Mouse (Mus musculus): ENCODE data around the gene Efna4. TPM values are rescaled to one million over a fixed set of nuclear protein-coding genes. Genes with fewer than 3 reads are reported as not detected.

The Efna4 gene
- polyA plus RNA-seq, 1 experiment from 2014 or later = 1.0 TPM

GRCm38 (mm10) chr3:89379388-89380131 lies 41.7 kb upstream of the Efna4 start:
- Histone ChIP-seq H3K4me1 (replicated peaks) (peaks cover 18% of the 10 kb centered on the region), H3K27me3 (no peaks in the 10 kb centered on the region), H3K9ac (no peak overlapping the region), H3K27ac (no peak overlapping the region), H3K9me3 (replicated peaks) (no peaks in the 10 kb centered on the region), H3K36me3 (peaks cover 20% of the 10 kb centered on the region), H3K4me2 (no peak overlapping the region), H3K4me3 (replicated peaks) (no peak overlapping the region)
- DNase-seq (no peak), ATAC-seq (ENCODE audit: low read depth) (no peak)
- WGBS (ENCODE audit: insufficient replicate concordance) = 77% methylated on average over 31 of the region's 31 CpGs

GRCm38 (mm10) chr3:89378394-89379067 lies 40.7 kb upstream of the Efna4 start:
- Histone ChIP-seq H3K9me3 (replicated peaks) (no peaks in the 10 kb centered on the region), H3K9ac (peak overlapping the region; percentile 54), H3K27me3 (no peaks in the 10 kb centered on the region), H3K27ac (no peak overlapping the region; the same call in 1 of the 2 replicates), H3K36me3 (peaks cover 20% of the 10 kb centered on the region), H3K4me2 (peak overlapping the region; percentile 66), H3K4me1 (replicated peaks) (peaks cover 26% of the 10 kb centered on the region), H3K4me3 (replicated peaks) (peak overlapping the region; percentile 45)
- DNase-seq = peak; percentile 46
- peak; percentile 72 for ATAC-seq (ENCODE audit: low read depth)
- WGBS (ENCODE audit: insufficient replicate concordance) = 6% methylated on average over 24 of the region's 29 CpGs

- DNase-seq (no peak), ATAC-seq (ENCODE audit: low read depth) (no peak)
- no peak overlapping the region for H3K9ac ChIP-seq
- H3K9me3 ChIP-seq (replicated peaks) = no peaks in the 10 kb centered on the region
- H3K4me3 ChIP-seq (replicated peaks) = no peak overlapping the region
- no peaks in the 10 kb centered on the region for H3K27me3 ChIP-seq
- H3K27ac ChIP-seq = no peak overlapping the region
- H3K4me1 ChIP-seq (replicated peaks) = peaks cover 32% of the 10 kb centered on the region
- H3K36me3 ChIP-seq = peaks cover 20% of the 10 kb centered on the region
- peak overlapping the region; percentile 66; the same call in 1 of the 2 replicates for H3K4me2 ChIP-seq
- WGBS (ENCODE audit: insufficient replicate concordance) = 69% methylated on average over 4 of the region's 4 CpGs
These were observed 40.0 kb upstream of the Efna4 start for GRCm38 (mm10) chr3:89377831-89378230.

GRCm38 (mm10) chr3:89373581-89374231 lies 35.9 kb upstream of the Efna4 start:
- ATAC-seq (ENCODE audit: low read depth) (no peak), DNase-seq (no peak)

GRCm38 (mm10) chr3:89367338-89367737 lies 29.5 kb upstream of the Efna4 start:
- no peak overlapping the region for H3K9ac ChIP-seq
- no peak for DNase-seq
- ATAC-seq (ENCODE audit: low read depth) = no peak
- 58% methylated on average over 11 of the region's 11 CpGs for WGBS (ENCODE audit: insufficient replicate concordance)
- H3K4me2 ChIP-seq = no peak overlapping the region
- H3K4me3 ChIP-seq (replicated peaks) = no peak overlapping the region
- no peaks in the 10 kb centered on the region for H3K36me3 ChIP-seq
- no peaks in the 10 kb centered on the region for H3K4me1 ChIP-seq (replicated peaks)
- no peak overlapping the region for H3K27ac ChIP-seq
- H3K9me3 ChIP-seq (replicated peaks) = no peaks in the 10 kb centered on the region
- no peaks in the 10 kb centered on the region for H3K27me3 ChIP-seq

More at GRCm38 (mm10) chr3:89373581-89374231, 35.9 kb upstream of the Efna4 start:
- WGBS (ENCODE audit: insufficient replicate concordance) = 27% methylated on average over 5 of the region's 5 CpGs
- Histone ChIP-seq H3K27me3 (no peaks in the 10 kb centered on the region), H3K4me1 (replicated peaks) (peaks cover 26% of the 10 kb centered on the region), H3K9me3 (replicated peaks) (no peaks in the 10 kb centered on the region), H3K4me2 (no peak overlapping the region), H3K9ac (no peak overlapping the region), H3K4me3 (replicated peaks) (no peak overlapping the region), H3K36me3 (no peaks in the 10 kb centered on the region), H3K27ac (no peak overlapping the region)

GRCm38 (mm10) chr3:89365486-89366414 lies 27.9 kb upstream of the Efna4 start:
- Histone ChIP-seq H3K4me1 (replicated peaks) (no peaks in the 10 kb centered on the region), H3K27me3 (no peaks in the 10 kb centered on the region), H3K36me3 (no peaks in the 10 kb centered on the region), H3K4me3 (replicated peaks) (no peak overlapping the region), H3K9ac (no peak overlapping the region), H3K27ac (no peak overlapping the region), H3K4me2 (no peak overlapping the region), H3K9me3 (replicated peaks) (no peaks in the 10 kb centered on the region)
- DNase-seq (no peak), ATAC-seq (ENCODE audit: low read depth) (no peak)
- WGBS (ENCODE audit: insufficient replicate concordance) = 58% methylated on average over 20 of the region's 20 CpGs

- no peaks in the 10 kb centered on the region for H3K36me3 ChIP-seq
- H3K4me2 ChIP-seq = no peak within 1 kb of the TSS
- no peak within 1 kb of the TSS for H3K4me3 ChIP-seq (replicated peaks)
- no peak within 1 kb of the TSS for H3K27ac ChIP-seq
- no peaks in the 10 kb centered on the region for H3K27me3 ChIP-seq
- 81% methylated on average over 11 of the region's 11 CpGs for WGBS (ENCODE audit: insufficient replicate concordance)
- H3K4me1 ChIP-seq (replicated peaks) = no peaks in the 10 kb centered on the region
- H3K9me3 ChIP-seq (replicated peaks) = no peaks in the 10 kb centered on the region
- H3K9ac ChIP-seq = no peak within 1 kb of the TSS
- DNase-seq (no peak), ATAC-seq (ENCODE audit: low read depth) (no peak)
These were observed 27.3 kb upstream of the Efna4 start, which contains the start of gene Dcst1 for GRCm38 (mm10) chr3:89365153-89365485. Gene Dcst1, minus strand, starts transcription at chr3:89365253.

- ATAC-seq (ENCODE audit: low read depth) (no peak), DNase-seq (no peak)
- Histone ChIP-seq H3K9me3 (replicated peaks) (no peaks in the 10 kb centered on the region), H3K27ac (no peak overlapping the region), H3K4me2 (no peak overlapping the region), H3K27me3 (no peaks in the 10 kb centered on the region), H3K4me1 (replicated peaks) (no peaks in the 10 kb centered on the region), H3K4me3 (replicated peaks) (no peak overlapping the region), H3K36me3 (no peaks in the 10 kb centered on the region), H3K9ac (no peak overlapping the region)
- 63% methylated on average over 8 of the region's 8 CpGs for WGBS (ENCODE audit: insufficient replicate concordance)
These were observed 26.8 kb upstream of the Efna4 start for GRCm38 (mm10) chr3:89364631-89365030.

- Histone ChIP-seq H3K9ac (no peak within 1 kb of the TSS), H3K4me1 (replicated peaks) (no peaks in the 10 kb centered on the region), H3K27me3 (peaks cover 8% of the 10 kb centered on the region; the same call in 1 of the 2 replicates), H3K4me2 (no peak within 1 kb of the TSS), H3K9me3 (replicated peaks) (no peaks in the 10 kb centered on the region), H3K36me3 (no peaks in the 10 kb centered on the region), H3K27ac (no peak within 1 kb of the TSS), H3K4me3 (replicated peaks) (no peak within 1 kb of the TSS)
- ATAC-seq (ENCODE audit: low read depth) = no peak
- no peak for DNase-seq
- WGBS (ENCODE audit: insufficient replicate concordance) = 72% methylated on average over 7 of the region's 7 CpGs
These were observed 23.8 kb upstream of the Efna4 start, which contains the start of gene Dcst2 for GRCm38 (mm10) chr3:89361675-89362074. Gene Dcst2, plus strand, starts transcription at chr3:89361975.

- no peak for DNase-seq
- no peak for ATAC-seq (ENCODE audit: low read depth)
- H3K36me3 ChIP-seq = no peaks in the 10 kb centered on the region
- H3K4me3 ChIP-seq (replicated peaks) = no peak overlapping the region
- H3K4me2 ChIP-seq = no peak overlapping the region
- WGBS (ENCODE audit: insufficient replicate concordance) = 30% methylated on average over 3 of the region's 3 CpGs
- no peak overlapping the region for H3K27ac ChIP-seq
- peaks cover 14% of the 10 kb centered on the region for H3K27me3 ChIP-seq
- no peaks in the 10 kb centered on the region for H3K9me3 ChIP-seq (replicated peaks)
- H3K9ac ChIP-seq = no peak overlapping the region
- peaks cover 3% of the 10 kb centered on the region; the same call in 1 of the 2 replicates for H3K4me1 ChIP-seq (replicated peaks)
These were observed 22.4 kb upstream of the Efna4 start for GRCm38 (mm10) chr3:89360237-89360636.

Measured in liver, embryonic 13.5 days (tissue).